Mouse (Mus musculus) layer of hippocampus, adult 8-10 months (tissue): ENCODE measurements around the gene Gm45337. TPM values are rescaled to one million over a fixed set of nuclear protein-coding genes. Genes with fewer than 3 reads are reported as not detected.
A peak's percentile ranks its signal among the peaks of the same experiment; 100 is the strongest.
"Not testable (repeated sequence)": the region's sequence is repeated elsewhere in the genome, so short reads cannot be mapped to it uniquely, and the experiment has no call there.

Source experiments
- DNase-seq, 2 experiments: peaks; one replicate each; pipeline ENCODE4 v3.0.0; 2022; ENCODE audit warnings: low spot score in 2 of 2
- total RNA-seq, 4 experiments: library from RNA; stranded (reverse); gene quantifications; 2 replicates each; pipeline ENCODE4 v1.2.4; 2022

Gm45337 gene
- not detected for total RNA-seq

- DNase-seq: no peak
Observed at GRCm38 (mm10) chr7:142144507-142144906, at the start of gene Gm45337. Gene Gm45337, minus strand, starts transcription at chr7:142144607.

DNA sequence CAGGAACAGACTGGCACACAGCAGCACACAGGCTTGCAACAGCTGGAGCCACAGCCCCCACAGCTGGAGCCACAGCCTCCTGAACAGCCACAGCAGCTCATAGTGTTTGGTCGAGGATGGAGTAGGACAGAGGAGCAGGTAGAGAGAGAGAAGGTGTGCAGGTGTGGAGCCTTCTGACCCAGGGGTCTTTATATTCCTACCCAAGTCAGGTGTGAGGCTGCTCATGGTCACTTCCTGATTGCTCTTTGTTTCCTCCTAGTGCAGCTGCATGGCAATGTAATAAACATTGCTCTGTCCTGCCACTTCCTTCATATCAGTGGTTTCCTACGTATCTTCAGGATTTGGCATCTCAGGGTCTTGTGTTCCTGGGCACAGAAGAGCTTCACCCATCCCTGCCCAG is 45.9 kb upstream of the Gm45337 start, which contains the start of gene Gm10153:
Gm10153 (minus strand) TSS at position 101 of the 400 bp plus-strand sequence.
- no peak for DNase-seq

GRCm38 (mm10) chr7:142188156-142188555 is 43.7 kb upstream of the Gm45337 start:
- DNase-seq: no peak

DNA sequence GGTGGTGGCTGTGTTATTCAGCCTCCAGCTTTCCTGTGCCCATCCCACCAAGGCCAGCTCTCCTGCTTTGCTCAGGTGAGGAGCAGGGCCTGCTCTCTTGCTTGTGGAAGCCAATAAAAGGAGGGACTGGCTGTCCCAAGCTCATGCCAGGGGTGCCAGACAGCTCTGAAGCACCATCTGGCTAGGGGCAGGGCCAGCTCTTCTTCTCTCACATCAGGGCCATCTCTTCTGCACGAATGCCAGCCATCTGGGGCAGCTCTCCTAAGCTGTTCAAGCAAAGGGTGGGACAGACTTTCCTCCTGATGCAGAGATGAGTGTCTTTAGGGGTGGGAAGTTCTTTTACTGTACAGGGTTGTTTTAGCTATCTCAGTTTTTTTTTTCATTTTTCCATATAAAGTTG is 36.6 kb upstream of the Gm45337 start:
- no peak for DNase-seq

GRCm38 (mm10) chr7:142178685-142179084 is 34.3 kb upstream of the Gm45337 start:
- no peak for DNase-seq

- not testable (repeated sequence) for DNase-seq
Observed at GRCm38 (mm10) chr7:142175905-142176304, 31.5 kb upstream of the Gm45337 start, which contains the start of gene Krtap5-2. Gene Krtap5-2, minus strand, starts transcription at chr7:142176005.

GRCm38 (mm10) chr7:142169836-142170235 is 25.4 kb upstream of the Gm45337 start:
- no peak for DNase-seq

DNA sequence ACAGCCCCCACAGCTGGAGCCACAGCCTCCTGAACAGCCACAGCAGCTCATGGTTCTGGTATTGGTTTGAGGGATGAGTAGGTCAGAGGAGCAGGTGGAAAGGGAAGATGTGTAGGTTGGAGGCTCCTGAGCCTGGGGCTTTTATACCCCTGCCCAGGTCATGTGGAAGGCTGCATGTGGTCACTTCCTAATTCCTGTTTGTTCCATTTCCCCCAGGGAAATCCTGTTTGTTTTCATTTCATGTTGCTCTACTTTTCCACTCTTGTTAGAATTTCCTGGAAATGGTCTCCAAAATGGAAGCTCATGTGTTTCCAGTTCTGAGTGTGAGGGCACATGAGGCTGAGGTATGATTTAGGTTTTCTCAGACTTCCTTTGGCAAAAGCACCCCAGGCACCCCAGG is 21.2 kb upstream of the Gm45337 start, which contains the start of gene Gm4553:
Gm4553 (minus strand) TSS at position 101 of the 400 bp plus-strand sequence.
- not testable (repeated sequence) for DNase-seq

DNA sequence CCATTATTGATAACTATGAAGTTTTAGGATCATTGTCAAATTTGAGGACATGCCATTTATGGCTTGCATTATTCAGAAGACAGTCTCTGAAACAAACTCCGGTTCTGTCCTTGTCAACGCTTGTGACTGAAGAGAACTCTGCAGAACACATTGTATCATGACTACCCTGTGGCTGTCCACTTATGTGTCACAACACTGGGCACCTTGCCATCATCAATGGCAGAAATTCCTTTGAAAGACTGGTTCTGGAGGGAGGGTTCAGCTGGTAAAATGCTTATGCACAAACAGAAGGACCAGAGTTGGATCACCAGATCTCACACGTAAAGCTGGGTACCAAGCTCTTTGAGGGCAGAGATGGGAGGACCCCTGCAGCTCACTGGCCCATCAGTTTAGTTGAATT is 15.0 kb upstream of the Gm45337 start:
- no peak for DNase-seq

DNA sequence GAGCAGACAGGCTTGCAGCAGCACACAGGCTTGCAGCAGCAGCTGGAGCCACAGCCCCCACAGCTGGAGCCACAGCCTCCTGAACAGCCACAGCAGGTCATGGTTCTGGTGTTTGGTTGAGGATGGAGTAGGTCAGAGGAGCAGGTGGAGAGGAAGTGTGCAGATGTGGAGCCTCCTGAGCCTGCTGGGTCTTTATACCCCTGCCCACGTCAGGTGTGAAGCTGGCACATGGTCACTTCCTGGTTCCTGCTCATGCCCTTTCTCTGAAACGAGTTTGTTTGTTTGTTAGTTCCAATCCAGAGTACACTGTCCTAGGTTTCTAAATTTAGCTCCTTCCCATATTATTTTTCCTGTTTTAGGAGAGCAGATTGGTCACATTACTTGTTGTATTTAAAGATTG is 12.6 kb upstream of the Gm45337 start, which contains the start of gene Gm29735:
Gm29735 (minus strand) TSS at position 101 of the 400 bp plus-strand sequence.
- DNase-seq: not testable (repeated sequence)

- DNase-seq: no peak
Observed at GRCm38 (mm10) chr7:142155308-142155707, 10.9 kb upstream of the Gm45337 start.

DNA sequence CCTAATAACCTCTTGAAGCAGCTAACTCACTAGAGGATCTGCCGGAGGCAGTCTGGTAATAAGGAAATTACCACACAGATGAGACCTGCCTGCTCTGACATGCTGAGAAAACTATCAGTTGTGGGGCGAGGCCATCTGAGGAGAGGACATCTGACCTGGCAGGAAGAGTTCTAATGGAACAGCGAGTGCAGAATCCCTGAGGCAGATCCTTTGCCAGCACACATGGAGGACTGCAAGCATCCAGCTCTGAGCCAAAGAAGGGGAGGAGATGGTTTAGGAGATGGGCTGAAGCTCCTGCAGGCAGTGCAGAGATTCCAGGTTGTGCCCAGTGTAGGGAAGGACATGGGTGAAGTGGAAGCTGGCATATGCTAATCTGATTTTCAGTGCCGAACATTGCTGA is 7.8 kb upstream of the Gm45337 start:
- no peak for DNase-seq

DNA sequence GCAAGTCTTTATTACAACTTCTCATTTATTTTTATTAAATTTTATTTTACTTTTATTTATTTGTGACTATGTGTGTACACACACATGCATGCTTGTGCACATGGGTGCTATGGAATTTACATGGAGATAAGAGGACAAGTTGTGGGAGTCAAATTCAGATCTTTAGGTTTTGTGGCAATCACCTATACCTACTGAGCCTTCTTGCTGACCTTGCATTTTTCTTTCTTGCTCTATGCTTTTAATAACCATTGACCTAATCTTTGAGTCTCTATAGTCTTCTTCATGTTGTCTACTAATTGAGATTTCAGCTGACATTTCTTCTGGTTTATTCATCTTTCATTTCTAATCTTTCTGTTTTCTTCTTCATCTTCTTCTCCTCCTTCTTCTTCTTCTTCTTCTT is 4.2 kb upstream of the Gm45337 start:
- no peak for DNase-seq

- peak in 1 of 2 experiments; percentile 32 for DNase-seq
Observed at GRCm38 (mm10) chr7:142146033-142146432, 1.6 kb upstream of the Gm45337 start.

DNA sequence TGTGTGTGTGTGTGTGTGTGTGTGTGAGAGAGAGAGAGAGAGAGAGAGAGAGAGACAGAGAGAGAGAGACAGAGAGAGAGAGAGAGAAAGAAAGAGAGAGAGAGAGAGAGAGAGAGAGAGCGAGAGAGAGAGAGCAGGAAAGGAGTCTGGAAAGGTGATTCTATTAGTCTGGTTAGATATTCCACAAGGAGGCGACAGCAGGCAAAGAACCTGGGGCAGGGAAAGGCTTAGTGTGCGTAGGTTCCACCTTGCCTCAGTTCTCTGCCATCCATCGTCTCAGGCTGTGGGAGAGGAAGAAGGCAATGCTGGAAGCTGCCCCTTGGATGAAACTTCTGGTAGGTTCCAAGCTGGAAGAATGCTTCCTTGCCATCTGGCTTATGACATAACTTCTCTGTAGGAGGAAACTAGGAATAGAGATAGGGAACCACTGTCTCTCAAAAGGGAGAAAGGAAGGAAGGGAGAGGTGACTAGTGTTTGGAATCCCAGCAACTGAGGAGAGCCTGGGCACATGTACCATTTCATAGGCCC is 1.1 kb upstream of the Gm45337 start:
- no peak for DNase-seq

GRCm38 (mm10) chr7:142143506-142144010 is 849 bp downstream of the Gm45337 start:
- not testable (repeated sequence) for DNase-seq

DNA sequence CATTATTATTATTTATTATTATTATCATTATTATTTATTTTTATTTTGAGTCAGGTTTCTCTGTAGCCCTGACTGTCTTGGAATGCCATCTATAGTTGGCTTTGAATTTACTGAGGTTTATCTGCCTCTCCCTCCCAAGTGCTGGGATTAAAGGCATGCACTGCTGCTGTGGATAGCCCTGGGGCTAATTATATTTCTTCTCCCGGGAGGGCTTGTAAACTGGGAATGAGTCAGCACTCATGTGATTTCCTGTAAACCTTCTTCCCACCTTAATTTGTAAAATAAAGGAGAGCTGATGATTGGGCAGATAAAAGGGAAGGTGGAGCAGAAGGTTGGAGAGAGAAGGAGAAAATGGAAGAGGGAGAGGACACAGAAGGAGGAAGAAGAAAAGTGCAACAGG is 3.7 kb downstream of the Gm45337 start:
- no peak for DNase-seq

DNA sequence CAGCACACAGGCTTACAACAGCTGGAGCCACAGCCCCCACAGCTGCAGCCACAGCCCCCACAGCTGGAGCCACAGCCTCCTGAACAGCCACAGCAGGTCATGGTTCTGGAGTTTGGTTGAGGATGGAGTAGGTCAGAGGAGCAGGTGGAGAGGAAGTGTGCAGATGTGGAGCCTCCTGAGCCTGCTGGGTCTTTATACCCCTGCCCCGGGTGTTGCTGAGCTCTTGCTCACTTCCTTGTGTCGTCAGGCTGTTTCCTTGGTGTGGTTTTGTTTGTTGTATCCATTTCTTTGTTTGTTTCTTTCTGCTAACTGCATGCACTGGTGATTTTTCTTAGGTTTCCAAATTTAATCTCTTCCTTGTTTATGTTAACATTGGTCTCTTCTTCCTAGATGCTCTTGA is 8.5 kb downstream of the Gm45337 start, which contains the start of gene Gm39115:
Gm39115 (minus strand) TSS at position 101 of the 400 bp plus-strand sequence.
- not testable (repeated sequence) for DNase-seq

- DNase-seq: peak in 1 of 2 experiments; percentile 19
Observed at GRCm38 (mm10) chr7:142134206-142134995, 10.0 kb downstream of the Gm45337 start.

DNA sequence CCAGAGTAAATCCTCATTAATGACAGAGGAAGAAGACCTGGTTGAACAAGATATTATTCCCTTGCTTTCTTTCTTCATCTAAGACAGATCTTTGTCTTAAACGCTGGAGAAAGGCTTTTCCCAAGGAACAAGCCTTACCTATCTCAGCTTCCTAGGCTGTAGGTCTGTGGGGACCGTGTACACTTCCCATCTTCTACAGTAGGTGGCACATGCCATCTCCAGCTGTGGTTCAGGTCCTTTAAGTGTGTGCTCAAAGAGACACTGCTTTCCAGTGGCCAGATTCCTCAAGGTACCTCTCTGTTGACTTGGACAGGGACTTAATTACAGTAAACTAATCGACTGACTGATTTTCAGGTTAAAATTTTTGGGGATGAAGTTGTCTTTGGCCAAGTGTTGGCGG is 15.6 kb downstream of the Gm45337 start:
- DNase-seq: no peak

GRCm38 (mm10) chr7:142120629-142121028 is 23.8 kb downstream of the Gm45337 start, which contains the start of gene Gm45618:
Gene Gm45618, minus strand, starts transcription at chr7:142120729.
- DNase-seq: not testable (repeated sequence)

DNA sequence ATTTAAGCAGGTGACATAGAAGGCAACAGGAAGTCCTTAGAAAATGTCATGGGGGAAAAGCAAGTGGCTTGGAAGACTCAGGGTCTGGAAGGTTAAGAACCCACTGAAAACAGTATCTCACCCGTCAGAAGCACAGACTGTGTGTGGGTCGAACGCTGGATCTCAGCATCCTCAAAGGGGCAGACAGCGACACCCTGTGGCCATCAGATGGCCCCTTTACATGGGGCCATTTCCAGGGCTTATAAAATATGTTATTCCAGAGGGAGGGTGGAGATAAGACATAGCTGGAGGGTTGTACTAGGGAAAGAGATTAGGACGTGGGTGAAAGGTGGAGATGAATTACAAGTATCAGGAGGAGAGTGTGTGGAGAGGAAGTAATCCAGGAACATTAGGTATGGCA is 24.8 kb downstream of the Gm45337 start:
- DNase-seq: no peak
